Mouse (Mus musculus) spleen, adult 2 months (tissue): ENCODE data around the gene Atp1a1.

Experiments used
- CTCF ChIP-seq: fragments of 200-500 bp; IDR thresholded peaks from 2 replicates; pipeline ENCODE4 v1.5.1; 2011; ENCODE audit warnings: mild to moderate bottlenecking, inconsistent platforms; ENCODE audit not compliant: insufficient read depth, insufficient read length, insufficient replicate concordance; ENCODE audit errors: extremely low read depth
- POLR2A ChIP-seq: fragments of 200-500 bp; IDR thresholded peaks from 2 replicates; pipeline ENCODE4 v1.6.1; 2011; ENCODE audit warnings: low read depth, low read length, inconsistent platforms

DNA sequence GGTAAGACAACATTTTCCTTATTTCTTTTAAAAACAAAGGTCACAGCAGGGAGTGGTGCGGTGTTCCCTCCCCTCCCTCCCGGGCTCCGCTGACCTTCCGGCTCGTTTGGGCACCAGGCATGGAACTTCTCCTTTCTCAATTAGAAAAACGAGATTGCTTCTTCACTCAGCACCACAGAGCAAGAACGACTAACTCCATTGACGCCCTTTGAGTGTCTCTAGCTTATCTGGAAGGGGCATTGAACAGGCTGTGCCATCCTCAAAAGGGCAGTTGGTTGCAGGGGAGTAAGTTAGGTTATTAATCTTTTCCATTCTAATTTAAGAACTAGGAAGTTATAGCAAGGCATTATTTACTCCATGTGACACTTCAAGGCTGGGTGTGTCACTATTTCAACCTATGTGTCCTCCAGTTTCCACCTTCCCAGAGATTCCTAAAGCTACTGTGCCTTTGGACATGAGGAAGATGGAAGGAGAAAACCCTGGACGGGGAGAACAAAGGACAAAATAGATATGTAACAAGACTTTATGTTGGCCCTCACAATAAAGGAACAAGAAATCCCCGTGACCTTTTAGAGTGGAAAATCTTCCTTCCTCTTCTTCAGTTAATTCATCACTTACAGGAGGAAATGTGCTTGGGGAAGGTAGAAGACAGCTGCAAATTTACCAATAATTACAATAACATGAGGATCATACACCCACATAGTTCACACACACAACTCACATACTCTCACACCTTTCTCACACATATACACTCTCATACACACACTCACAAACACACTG lies 7.0 kb downstream of the Atp1a1 start:
- TF ChIP-seq POLR2A (no peak), CTCF (no peak)
